Mouse (Mus musculus): ENCODE measurements around the gene Pop7. TPM values are rescaled to one million over a fixed set of nuclear protein-coding genes. Genes with fewer than 3 reads are reported as not detected.

The Pop7 gene
- polyA plus RNA-seq, 1 experiment = 51.7 TPM

- no peak for DNase-seq (ENCODE audit: extremely low spot score in 1 of 2, low spot score in 1 of 2)
Measured at GRCm38 (mm10) chr5:137504041-137504440, 1.7 kb upstream of the Pop7 start.

GRCm38 (mm10) chr5:137502667-137503110, 371 bp upstream of the Pop7 start:
- peak in 1 of 2 experiments; percentile 84 for DNase-seq (ENCODE audit: extremely low spot score in 1 of 2, low spot score in 1 of 2)

GRCm38 (mm10) chr5:137500186-137500585, 2.1 kb downstream of the Pop7 start:
- no peak for DNase-seq (ENCODE audit: extremely low spot score in 1 of 2, low spot score in 1 of 2)

GRCm38 (mm10) chr5:137493831-137494230, 8.5 kb downstream of the Pop7 start:
- no peak for DNase-seq (ENCODE audit: extremely low spot score in 1 of 2, low spot score in 1 of 2)

- no peak for DNase-seq (ENCODE audit: extremely low spot score in 1 of 2, low spot score in 1 of 2)
Measured at GRCm38 (mm10) chr5:137491559-137491958, 10.8 kb downstream of the Pop7 start.

GRCm38 (mm10) chr5:137487616-137488015, 14.7 kb downstream of the Pop7 start:
- no peak for DNase-seq (ENCODE audit: extremely low spot score in 1 of 2, low spot score in 1 of 2)

- no peak for DNase-seq (ENCODE audit: extremely low spot score in 1 of 2, low spot score in 1 of 2)
Measured at GRCm38 (mm10) chr5:137485851-137486155, 16.5 kb downstream of the Pop7 start.

- no peak for DNase-seq (ENCODE audit: extremely low spot score in 1 of 2, low spot score in 1 of 2)
Measured at GRCm38 (mm10) chr5:137485071-137485850, 17.1 kb downstream of the Pop7 start.

- no peak for DNase-seq (ENCODE audit: extremely low spot score in 1 of 2, low spot score in 1 of 2)
Measured at GRCm38 (mm10) chr5:137481897-137482296, 20.4 kb downstream of the Pop7 start.

- peak; percentile 60 to 95 for DNase-seq (ENCODE audit: extremely low spot score in 1 of 2, low spot score in 1 of 2)
Measured at GRCm38 (mm10) chr5:137481138-137481537, 21.2 kb downstream of the Pop7 start.

GRCm38 (mm10) chr5:137476964-137477363, 25.4 kb downstream of the Pop7 start, which contains the start of gene Zan:
Gene Zan, minus strand, starts transcription at chr5:137477064.
- no peak for DNase-seq (ENCODE audit: extremely low spot score in 1 of 2, low spot score in 1 of 2)

- DNase-seq (ENCODE audit: extremely low spot score in 1 of 2, low spot score in 1 of 2) = no peak
Measured at GRCm38 (mm10) chr5:137474351-137474750, 28.0 kb downstream of the Pop7 start.

GRCm38 (mm10) chr5:137472252-137472904, 29.9 kb downstream of the Pop7 start:
- no peak for DNase-seq (ENCODE audit: extremely low spot score in 1 of 2, low spot score in 1 of 2)

GRCm38 (mm10) chr5:137466946-137467345, 35.4 kb downstream of the Pop7 start:
- DNase-seq (ENCODE audit: extremely low spot score in 1 of 2, low spot score in 1 of 2) = no peak

- peak in 1 of 2 experiments; percentile 45 for DNase-seq (ENCODE audit: extremely low spot score in 1 of 2, low spot score in 1 of 2)
Measured at GRCm38 (mm10) chr5:137465049-137465448, 37.3 kb downstream of the Pop7 start.

GRCm38 (mm10) chr5:137455866-137456591, 46.3 kb downstream of the Pop7 start:
- DNase-seq (ENCODE audit: extremely low spot score in 1 of 2, low spot score in 1 of 2) = no peak

- no peak for DNase-seq (ENCODE audit: extremely low spot score in 1 of 2, low spot score in 1 of 2)
Measured at GRCm38 (mm10) chr5:137455206-137455605, 47.1 kb downstream of the Pop7 start.
